Mouse (Mus musculus) brain, adult 2 months (tissue): Measurements from ENCODE around the gene Ccdc121.
A peak's percentile ranks its signal among the peaks of the same experiment; 100 is the strongest.

Source experiments
- DNase-seq: peaks from one replicate; pipeline ENCODE4 v3.0.0; 2011; ENCODE audit warnings: low read depth, low spot score

The Ccdc121 gene

DNA sequence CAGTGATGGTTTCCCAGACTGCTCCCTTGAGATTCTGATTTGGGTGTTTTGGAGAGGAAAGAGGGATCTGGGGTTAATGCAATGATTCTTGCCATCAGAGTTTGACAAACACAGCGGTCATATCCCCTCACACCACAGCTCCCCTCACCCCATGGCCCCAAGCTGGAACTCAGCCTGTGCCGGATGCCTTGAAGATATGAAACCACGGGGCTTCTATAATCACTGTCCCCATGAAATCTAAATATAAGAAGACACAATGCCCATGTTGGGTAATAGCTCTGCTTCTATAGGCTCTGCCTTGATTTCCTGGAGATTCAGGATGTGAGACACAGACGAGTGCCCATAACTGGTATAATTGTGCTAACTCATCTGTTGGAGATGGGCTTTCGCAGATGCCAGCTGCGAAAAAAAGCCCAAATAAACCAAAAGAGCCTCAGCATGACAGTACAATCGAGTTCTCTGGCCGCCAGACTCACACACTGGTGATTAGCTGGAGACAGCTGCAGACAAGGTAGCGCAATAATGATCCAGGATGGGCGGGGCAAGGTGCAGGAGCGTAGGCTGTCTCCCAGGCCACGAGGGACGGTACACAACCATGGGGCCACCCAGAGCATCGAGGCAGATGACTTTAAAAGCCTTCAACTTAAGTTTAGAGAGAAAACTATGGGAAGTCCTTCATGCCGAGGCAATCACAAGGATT lies 1.3 kb upstream of the Ccdc121 start:
- no peak for DNase-seq

DNA sequence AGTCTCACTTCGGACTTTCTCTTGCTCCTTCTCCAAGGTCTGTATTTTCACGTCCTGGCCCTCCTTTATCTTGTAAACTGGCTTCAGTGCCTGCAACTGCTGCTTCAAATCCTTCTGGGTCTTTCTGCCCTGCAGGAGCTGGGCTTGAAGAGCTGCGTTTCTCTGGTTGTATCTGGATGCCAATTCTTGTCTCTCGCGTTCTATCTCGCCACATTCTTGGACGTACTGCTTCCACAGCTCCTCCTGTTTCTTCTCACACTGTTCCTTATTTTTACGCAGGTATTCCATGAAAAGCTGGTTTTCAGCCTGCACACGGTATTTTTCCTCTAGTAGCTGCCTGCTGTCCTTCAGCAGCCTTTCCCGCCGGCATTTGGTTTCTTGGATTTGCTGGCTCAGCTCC lies 396 bp downstream of the Ccdc121 start:
- peak; percentile 23 for DNase-seq

- DNase-seq, result no peak
Observed at GRCm38 (mm10) chr1:181505367-181505766, 5.9 kb downstream of the Ccdc121 start.

DNA sequence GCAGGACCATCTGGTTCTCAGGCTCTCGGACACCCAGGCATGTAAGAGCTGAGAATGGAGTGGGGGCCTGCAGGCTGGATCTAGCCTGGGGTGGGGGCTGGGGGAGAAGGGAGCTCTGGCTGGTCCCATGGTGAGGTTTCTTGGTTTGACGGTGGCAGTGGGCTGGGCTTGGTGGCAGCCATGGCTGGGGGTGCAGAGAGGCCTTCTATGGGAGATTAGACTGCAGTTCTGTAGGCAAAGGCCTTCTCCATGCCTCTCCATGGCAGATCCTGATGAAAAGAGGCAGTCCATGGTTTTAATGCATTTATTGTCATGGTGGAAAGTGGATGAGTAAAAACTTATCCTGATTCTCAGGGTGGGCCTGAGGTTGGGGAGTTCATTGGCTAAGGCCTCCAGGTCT lies 7.8 kb downstream of the Ccdc121 start:
- DNase-seq, result no peak

DNA sequence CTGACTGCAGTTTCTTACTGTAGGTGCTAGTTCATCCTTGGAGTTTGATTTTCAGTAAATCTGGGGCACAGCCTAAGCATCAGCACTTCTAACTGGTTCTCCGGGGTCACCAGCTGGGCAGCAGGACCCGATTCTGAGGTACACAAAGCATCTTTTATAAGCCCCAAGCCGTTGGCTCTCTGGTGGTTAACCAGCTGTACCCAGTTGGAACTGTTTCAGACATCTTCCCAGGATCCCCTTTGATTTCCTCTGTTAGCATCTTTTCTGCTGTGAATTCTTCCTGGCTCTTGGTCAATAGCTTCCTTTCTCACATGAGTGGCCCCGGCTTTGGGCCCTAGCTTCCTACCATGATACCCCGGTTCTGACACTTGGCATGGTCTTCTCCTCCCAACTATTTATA lies 26.6 kb downstream of the Ccdc121 start:
- peak; percentile 52 for DNase-seq

DNA sequence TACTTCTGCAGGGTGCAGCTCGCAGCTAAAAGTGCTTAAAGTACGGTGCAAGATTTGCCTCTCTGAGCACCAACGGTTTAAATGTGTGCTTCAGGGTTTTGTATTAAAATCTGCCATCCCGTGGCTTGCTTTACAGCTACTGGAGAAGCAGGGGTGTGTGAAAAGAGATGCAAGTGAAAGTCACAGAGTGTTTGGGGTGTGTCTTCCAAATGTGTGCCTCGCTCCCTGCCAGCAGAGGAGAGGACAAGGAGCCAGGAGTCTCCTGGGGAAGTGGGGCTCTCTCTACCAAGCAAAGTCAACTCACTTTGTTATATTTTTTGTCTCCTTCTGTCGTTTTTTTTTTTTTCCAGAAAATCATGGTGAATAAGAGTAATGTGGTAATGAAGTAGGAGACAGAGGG lies 34.7 kb downstream of the Ccdc121 start:
- DNase-seq, result peak; percentile 52

DNA sequence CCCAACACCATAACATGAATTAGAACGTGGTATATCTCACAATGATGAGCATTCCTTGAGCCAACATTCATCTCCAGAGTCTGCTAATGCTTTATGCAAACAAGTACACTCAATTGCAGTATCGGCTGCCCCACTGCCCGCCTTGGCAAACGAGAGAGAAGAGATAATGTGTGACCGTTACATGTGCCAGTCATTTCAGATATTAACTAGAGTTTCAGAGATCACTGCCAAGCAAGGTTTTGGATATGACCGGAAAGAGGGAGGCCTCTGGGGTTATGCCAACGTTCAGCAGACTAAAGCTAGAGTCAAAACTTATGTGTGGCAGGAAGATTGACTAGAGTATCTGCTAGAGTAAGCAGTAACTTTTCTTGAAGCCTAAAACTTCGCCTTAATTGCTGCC lies 35.1 kb downstream of the Ccdc121 start:
- no peak for DNase-seq

DNA sequence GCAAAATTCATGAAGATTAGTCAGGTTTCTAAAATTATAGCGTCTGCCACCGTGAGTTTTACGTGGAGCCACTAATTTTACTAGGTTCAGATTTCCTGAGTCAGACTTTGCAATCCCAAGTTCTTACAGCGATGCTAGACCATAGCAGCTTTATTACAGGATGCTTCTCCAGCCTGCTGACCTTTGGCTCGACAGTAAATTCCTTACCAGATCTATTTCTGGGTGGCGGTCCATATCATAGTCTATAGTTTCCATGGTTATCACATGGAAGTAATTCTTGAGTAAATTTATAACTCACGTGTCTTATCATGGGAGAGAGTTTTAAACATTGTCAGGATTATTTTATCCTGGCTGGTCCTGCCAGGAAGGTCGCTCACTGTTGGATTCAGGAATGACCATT lies 41.8 kb downstream of the Ccdc121 start:
- DNase-seq, result peak; percentile 35

DNA sequence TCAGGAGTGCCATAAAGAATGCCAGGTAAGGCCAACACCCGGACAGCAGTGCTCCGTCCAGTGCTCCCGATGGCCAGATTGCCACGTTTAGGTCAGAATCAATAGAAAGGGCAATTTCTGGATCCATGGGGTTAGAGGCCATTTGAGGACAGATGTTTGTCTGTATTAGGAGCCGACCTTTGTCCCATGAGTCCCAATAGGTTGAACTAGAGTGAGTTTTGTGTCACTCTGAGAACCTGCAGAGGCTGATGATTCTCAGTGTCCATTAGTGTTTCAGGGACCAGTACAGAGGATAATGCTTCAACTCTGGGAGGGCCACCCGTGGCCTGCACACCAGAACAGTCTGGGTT lies 44.0 kb downstream of the Ccdc121 start:
- no peak for DNase-seq

- peak; percentile 85 for DNase-seq
Observed at GRCm38 (mm10) chr1:181466601-181467320, 44.5 kb downstream of the Ccdc121 start.

DNA sequence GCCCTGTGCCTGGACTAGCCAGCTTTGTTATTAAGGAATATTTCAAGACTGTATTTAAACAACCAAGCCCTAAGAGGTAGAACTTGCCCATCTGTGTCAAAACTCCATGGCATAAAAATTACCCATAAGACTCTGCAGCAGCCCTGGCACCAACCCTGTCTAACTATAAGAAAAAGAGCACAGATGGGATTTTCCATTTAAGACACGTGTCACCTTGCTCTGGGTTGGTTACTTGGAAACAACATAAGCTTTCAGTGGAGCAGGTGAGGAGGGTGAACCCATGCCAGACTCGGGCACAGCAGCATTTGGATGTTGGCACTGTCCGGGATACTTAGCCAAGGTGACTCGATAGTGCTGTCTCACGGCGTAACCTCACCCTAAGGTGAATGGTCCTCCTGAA lies 45.2 kb downstream of the Ccdc121 start:
- peak; percentile 36 for DNase-seq

DNA sequence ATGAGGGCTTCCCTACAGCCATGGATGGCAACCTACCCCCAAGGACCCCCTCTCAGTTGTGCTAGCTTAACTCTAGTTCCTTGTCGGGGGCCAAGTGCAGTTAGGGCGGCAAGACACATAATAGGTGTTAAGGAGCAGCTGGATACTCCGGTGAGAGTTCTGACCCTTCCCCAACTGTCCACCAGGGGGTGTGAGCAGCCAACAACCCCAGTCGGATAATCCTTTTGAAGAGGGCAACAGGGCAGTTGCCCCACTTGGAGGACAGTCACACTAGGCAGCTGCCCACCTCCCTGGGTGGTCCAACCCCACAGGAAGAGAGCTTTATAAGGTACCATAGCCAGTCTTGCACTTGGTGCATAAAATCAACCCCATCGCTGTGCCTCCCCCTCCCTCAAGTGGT lies 46.2 kb downstream of the Ccdc121 start:
- DNase-seq, result peak; percentile 41

DNA sequence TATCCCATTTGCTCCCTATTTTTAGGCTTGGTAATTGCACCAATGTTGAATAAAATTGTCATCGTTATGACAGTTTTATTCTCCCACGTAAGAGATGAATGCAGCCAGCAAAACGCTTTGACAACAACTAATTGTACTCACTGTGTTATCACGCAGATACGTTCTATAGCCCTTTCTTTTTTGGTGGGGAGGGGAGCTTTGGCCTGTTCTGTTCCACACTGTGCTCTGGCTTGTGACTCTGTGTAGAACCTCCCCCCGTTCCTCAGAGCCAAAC lies 48.4 kb downstream of the Ccdc121 start:
- no peak for DNase-seq

DNA sequence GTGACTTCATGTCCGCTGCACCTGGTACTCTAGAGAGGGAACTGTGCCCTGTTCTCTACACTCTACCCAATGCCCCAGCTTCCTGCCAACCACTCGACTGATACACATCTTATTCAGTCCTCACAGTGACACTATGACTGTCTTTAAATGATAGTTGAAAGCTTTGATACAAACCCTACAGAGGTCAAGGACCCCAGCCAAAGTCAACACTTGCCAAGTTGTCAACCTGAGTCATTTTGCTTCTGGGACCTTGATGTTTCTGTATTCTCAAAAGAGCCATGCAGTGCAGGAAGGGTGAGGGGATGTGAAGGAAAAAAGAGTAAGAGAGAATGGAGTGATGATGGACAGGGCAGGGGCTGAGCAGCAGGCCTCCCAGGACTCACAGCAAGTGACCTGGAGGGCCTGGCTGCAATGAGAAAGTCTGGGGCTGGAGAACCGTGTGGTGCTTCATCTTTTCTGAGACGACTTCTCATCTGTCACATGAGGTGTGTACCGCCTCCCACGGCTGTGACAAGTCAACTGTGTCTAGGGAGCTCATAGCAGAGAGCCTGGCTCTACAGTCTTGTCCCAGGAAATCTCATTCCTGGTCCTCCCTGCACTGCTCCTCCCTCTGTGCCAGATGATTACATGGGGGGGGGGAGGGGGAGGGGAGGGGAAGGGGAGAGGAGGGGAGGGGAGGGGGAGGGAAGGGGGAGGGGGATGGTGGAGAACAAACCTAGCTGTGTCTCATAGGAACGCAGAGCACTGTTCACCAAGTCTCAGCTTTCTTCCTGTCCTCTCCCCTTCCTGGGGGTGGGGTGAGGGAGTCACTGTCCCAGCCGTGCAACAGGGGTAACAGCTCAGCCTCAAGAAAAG lies 49.0 kb downstream of the Ccdc121 start:
- DNase-seq, result peak; percentile 74

DNA sequence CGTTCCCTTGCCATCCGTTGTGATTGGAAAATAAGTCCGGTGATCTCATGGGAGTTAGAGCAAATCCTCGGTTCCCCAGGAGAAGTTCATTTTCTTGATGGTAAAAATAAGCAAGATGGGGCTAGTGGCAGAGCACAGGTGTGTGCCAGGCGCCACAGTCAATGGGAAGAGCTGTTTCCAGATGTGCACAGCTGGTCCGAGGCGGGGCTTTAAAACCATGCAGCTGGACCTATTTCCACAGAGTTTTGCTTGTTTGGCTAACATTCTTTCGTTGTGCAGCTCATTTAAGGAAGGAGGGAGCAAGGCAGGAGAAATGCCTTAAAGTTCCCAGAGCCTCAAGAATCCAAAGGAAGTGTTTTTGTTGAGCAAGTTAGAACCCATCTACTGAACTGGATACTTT lies 49.8 kb downstream of the Ccdc121 start:
- DNase-seq, result no peak

GRCm38 (mm10) chr1:181460283-181460682 lies 51.0 kb downstream of the Ccdc121 start:
- peak; percentile 81 for DNase-seq
